Mouse (Mus musculus): ENCODE results near the gene Abr. TPM values are rescaled to one million over a fixed set of nuclear protein-coding genes. Genes with fewer than 3 reads are reported as not detected.

The Abr gene
- polyA plus RNA-seq, 1 experiment from 2014 or later: 23.9 TPM

- no peak for DNase-seq (ENCODE audit: low spot score)
Observed at GRCm38 (mm10) chr11:76381201-76381885, 240.8 kb downstream of the Abr start.

- DNase-seq (ENCODE audit: low spot score): no peak
Observed at GRCm38 (mm10) chr11:76379921-76380544, 242.1 kb downstream of the Abr start.

- no peak for DNase-seq (ENCODE audit: low spot score)
Observed at GRCm38 (mm10) chr11:76376425-76376824, 245.7 kb downstream of the Abr start.

GRCm38 (mm10) chr11:76374491-76375185 is 247.5 kb downstream of the Abr start:
- DNase-seq (ENCODE audit: low spot score): no peak

- no peak for DNase-seq (ENCODE audit: low spot score)
Observed at GRCm38 (mm10) chr11:76372534-76372933, 249.6 kb downstream of the Abr start.

GRCm38 (mm10) chr11:76372120-76372519 is 250.0 kb downstream of the Abr start:
- no peak for DNase-seq (ENCODE audit: low spot score)

- DNase-seq (ENCODE audit: low spot score): no peak
Observed at GRCm38 (mm10) chr11:76370491-76370890, 251.6 kb downstream of the Abr start.

Other genes starting within 250 kb of the Abr start
- gene Nxn, start 223.2 kb downstream of the Abr start, polyA plus RNA-seq (2015; fragmentation: Nextera tagmentation; extraction: Ambion mirVana): 32.2 and 33.8 TPM in 2 replicates
- gene Timm22, start 215.4 kb downstream of the Abr start, polyA plus RNA-seq (2015; fragmentation: Nextera tagmentation; extraction: Ambion mirVana): 116 and 117 TPM in 2 replicates
- gene Bhlha9, start 50.2 kb upstream of the Abr start, polyA plus RNA-seq (2015; fragmentation: Nextera tagmentation; extraction: Ambion mirVana): not detected in 2 replicates
- gene Trarg1, start 57.5 kb upstream of the Abr start, polyA plus RNA-seq (2015; fragmentation: Nextera tagmentation; extraction: Ambion mirVana): 1.6 and 1.9 TPM in 2 replicates
- gene Gosr1, start 141.3 kb upstream of the Abr start, polyA plus RNA-seq (2015; fragmentation: Nextera tagmentation; extraction: Ambion mirVana): 27.5 TPM in 2 replicates
- 3.2 and 3.3 TPM in 2 replicates for gene Cpd, start 224.7 kb upstream of the Abr start, polyA plus RNA-seq (2015; fragmentation: Nextera tagmentation; extraction: Ambion mirVana)